Mouse (Mus musculus) gonadal fat pad, adult 2 months (tissue): ENCODE measurements around the gene Fbxo28. TPM values are rescaled to one million over a fixed set of nuclear protein-coding genes. Genes with fewer than 3 reads are reported as not detected.
"Not testable (repeated sequence)": the region's sequence is repeated elsewhere in the genome, so short reads cannot be mapped to it uniquely, and the experiment has no call there.

Source experiments
- DNase-seq: peaks from one replicate; pipeline ENCODE4 v3.0.0-alpha.2; 2012; ENCODE audit warnings: low read depth
- polyA plus RNA-seq: library from polyadenylated mRNA; depleted of rRNA; stranded (reverse); fragments of >200 nt; gene quantifications from 2 replicates; pipeline ENCODE4 v1.2.3, GENCODE M21; 2012

Fbxo28 gene
- polyA plus RNA-seq, 1 experiment = 14.6 TPM

DNA sequence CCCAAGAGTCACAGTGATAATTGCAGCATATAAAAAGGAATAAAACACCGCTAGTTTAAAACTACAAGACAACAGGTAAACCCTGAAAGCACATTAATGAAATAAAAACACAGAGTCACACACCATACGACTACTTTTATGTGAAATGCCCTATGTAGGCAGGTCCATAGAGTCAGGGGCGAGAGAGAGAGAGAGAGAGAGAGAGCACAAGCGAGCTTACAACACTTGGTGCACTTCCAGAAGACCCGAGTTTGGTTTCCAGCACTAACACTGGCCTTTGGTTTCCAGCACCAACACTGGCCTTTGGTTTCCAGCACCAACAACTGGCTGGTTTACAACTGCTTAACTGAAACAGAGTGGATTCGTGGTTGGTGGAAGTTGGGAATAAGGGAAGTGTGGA, 564 bp upstream of the Fbxo28 start:
- DNase-seq = no peak

DNA sequence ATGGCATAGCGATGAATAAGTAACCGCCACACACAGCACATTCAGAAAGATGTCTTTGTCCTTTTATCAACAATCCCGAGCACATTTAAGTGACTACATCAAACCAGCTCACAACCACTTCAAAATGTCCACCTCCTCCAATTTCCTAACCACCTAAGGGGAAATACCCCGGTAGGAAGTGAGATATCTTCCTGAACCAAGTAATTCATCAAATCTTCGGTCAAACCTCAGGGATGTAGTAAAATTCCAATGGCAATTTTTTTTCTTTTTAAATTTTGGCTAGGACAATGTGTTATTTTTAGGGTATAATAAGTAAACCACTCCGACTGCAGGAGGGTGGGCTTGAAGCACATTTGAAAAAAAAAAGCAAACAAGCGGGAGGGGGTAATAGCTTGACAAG, 1.1 kb downstream of the Fbxo28 start:
- DNase-seq = no peak

DNA sequence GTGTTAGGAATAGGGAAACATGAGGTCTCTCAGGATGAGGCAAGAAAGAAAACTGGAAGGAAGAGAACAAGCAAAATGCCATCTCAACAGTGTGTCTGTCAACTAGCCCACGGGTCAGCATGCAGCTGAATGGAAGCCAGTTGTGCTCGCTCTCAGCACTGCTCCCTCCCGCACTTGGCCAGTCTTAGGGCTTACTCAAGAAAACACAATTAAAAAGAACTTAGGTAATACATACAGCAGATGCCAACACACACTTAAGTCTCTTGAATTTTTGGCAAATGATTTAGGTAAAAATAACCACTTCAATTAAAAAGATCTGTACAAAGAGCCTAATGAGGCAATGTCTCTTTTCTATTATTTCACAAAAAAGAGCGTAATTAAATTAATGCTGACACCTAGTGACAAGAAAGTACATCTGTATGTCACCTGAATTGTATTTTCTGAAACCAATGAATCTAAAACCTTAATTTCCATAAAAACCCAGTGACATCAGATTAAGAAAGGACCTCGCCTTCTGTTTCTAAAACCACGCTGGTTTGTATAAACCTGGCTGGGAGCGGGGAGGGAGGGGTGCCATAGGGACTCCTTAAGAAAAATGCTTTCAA, 2.4 kb downstream of the Fbxo28 start:
- peak; percentile 62 for DNase-seq

DNA sequence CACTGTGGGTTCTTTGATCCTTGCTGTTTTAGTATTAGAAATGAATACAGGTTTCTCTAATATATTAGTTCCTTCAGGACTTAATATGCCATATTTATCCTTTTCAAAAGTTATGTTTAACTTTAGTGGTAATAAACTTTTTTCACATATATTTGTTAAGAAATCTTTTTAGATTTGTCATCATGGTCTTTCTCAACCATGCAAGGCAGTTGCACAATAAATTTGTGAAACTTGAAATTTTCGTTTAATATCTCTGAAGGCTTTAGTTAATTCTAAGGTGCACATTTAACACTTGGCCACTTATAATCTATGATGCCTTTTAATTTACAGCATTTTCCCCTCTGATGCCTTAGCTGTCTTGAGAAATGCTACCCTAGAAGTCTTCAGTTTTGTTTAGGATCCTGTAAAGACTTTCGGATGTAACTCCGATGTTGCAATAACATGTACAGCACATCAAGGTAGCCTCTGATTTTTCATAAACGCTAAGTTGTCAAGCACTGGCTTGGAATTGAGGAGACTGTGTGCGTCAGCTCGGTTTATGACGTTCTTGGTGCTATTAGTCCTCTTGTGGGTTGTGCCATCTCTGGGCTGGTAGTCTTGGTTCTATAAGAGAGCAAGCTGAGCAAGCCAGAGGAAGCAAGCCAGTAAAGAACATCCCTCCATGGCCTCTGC, 7.5 kb downstream of the Fbxo28 start:
- DNase-seq = no peak

DNA sequence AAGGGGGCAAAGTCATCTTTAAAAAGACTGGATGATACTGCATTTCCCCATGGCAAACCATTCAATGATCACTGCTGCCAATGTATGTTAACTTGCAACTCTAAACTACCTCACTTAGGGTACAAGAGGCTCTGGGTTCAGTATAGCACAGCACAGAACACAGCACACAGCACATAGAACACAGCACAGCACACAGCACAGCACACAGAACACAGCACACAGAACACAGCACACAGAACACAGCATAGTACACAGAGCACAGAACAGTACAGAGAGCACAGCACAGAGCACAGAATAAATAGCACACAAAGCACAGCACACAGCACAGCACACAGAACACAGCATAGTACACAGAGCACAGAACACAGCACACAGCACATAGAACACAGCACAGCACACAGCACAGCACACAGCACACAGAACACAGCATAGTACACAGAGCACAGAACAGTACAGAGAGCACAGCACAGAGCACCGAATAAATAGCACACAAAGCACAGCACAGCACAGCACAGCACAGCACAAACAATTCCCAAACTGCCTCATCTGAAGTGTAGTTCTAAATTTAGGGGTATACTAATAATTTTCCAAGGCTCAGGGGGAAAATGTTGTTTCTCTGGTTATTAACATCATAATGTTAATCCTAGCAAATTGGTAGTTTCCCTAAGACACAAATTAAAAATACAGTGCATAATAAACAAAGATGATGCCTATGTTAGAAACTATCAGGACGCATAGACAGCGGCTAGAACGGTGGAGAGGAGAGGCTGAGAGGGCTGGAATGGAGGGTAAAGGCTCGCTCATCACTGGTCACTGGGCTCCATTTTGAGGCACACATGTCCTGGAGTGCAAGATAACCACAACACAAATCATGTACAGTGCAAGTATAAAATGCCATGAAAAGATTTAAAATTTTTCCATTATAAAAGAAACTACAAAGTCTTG, 9.1 kb downstream of the Fbxo28 start:
- no peak for DNase-seq

DNA sequence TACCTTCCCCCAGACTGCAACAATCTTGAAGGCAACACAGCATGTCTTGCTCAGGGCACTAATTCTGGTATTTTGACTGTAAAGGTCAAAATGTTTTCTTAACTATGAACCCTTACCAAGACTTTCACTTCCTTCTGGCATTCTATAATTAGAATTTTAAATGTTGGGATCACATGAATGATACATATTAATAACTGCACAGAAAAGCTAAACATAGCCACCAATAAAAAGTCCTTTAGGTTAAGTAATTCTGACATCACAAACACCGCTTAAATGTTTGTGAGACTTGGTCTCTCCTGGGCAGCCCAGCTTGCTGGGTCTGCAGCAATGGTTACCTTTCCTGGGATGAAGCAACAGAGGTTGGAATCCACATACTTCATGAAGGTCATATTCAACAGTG, 15.5 kb downstream of the Fbxo28 start:
- no peak for DNase-seq

DNA sequence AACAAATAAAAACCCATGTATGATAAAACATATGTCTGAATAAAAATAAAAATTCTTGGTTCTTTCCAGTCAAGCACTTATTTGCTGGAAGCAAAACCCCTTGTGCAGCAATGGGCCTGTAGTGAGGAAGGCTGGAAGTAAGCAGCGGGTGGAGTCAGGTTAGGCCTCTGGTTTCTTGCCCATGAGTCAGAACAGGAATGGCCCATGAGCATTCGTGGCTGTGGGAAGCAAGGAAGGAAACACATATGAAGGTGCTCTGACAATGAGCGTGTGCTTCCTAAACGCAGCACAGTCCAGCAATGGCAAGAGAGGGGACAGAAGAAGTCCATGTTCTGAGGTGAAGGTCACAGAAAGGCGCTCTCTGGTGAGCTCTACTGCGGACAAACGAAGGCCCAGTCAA, 16.9 kb downstream of the Fbxo28 start:
- DNase-seq = no peak

DNA sequence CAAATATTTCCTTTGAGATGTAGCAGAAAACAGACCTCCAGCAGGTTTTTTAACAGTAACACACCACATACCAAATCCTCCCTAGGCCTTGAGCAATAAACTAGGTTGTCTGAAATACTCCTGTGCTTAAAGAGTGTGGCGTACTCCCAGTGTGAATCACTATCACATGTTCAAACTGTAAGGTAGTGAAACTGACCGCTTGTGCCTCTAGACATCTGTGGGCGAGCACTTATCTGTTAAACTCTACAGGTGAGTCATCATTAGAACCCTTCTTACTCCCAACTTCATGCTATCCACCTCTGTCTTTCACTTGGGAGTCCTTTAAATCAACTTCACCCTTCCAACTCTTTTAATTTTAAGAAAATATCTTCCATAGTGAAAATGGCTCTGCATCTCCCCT, 18.3 kb downstream of the Fbxo28 start:
- no peak for DNase-seq

DNA sequence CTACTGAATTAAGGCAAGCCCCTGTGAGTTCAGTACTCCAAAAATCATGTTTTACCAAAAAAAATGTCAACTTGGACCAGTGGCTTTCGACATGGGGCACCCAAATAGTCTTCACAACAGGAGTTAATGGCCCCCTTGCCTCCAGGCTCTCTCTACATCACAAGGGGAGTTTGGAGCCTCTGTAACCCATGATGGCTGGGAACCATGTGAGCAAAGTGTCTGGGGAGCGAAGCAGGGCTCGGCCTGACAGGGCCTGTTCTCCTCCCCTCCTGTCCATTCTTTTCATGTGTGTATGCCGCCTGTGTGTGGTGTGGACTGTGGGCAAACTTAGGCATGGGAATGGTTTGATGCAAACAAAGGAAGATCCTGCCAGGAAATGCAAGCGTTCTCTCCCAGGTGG, 27.2 kb downstream of the Fbxo28 start:
- DNase-seq = no peak

DNA sequence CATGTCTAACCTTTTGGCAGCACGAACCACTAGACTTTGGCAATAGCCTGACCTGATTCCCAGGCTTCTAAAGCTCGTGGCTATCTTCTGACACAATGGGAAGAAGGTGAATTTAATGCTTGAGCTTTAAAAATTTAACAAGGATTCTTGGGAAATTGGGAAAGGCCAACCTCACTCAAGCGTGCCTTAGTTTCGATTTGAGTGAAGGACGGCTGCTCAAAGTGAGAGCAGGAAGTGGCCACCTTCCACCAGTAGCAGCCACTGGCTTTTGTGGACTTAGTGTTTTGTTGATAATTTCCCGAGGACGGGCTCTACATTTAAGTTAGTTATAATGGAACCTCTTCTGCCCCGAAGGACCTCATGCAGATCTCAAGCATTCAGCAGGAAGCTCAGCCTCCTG, 28.2 kb downstream of the Fbxo28 start:
- no peak for DNase-seq

DNA sequence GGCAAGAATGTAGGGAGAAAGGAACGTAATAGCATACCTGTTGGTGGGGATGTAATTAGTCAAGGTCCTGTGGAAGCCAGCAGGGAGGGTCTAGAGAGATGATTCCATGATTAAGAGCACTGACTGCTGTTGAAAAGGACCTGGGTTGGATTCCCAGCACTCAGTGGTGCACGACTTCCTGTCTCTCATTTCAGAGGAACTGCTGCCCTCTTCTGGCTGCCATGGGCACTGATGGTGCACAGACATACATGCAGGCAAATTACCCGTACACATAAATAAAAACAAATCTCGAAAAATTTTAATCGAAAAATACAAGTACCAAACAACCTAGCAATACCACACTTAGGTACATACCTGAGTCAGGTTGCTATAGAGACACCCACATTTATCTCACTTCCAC, 30.1 kb downstream of the Fbxo28 start:
- DNase-seq = no peak

DNA sequence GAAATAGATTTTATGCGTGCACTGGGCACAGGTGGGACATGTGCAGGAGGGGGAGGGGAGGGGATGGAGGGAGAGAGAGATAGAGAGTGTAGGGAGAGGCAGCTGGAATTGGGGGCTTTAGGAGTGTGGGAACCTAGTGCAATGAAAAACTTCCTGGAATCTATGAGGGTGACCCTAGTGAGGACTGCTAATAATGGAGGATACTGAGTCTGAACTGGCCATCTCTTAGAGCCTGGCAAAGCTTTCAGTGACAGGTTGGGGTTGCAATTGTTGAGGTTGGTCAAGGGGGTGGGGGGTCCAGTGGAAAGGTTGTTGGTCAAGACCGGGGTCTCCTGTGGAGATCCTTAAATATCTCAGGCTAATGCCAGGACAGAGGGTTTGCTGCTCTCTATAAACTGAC, 31.1 kb downstream of the Fbxo28 start:
- DNase-seq = no peak

DNA sequence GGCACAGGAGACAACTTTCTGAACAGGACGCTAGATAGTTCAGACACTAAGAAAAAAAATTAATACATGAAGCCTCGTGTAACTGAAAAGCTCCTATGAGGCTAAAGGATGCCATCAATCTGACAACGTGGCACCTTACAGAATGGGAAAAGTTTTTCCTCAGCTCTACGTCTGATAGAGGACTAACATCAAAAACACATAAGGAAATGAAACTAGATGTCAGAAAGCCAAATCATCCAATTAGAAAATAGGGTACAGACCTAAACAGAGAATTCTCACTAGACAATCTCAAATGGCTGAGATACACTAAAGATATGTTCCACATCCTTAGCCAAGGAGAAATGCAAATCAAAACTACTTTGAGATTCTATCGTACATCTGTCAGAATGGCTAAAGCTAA, 32.0 kb downstream of the Fbxo28 start:
- DNase-seq = no peak

DNA sequence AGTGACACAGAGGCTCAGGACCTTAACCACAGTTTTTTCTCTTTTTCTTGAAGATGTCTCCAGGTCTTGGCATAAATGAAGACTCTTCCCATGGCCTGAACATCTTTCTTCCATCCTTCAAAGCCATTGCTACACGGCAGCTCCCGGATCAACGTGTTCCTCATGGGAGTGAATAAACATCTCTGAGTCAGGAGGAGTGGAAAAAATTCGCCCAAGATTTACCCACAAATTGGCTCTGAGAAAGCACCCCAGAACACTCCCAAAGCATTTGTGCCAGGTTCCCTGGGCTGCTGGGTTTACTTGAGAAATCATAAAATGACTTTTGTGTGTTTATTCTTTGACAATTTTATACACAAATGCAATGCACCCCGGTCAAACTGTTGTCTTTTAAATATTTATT, 38.5 kb downstream of the Fbxo28 start:
- DNase-seq = no peak

DNA sequence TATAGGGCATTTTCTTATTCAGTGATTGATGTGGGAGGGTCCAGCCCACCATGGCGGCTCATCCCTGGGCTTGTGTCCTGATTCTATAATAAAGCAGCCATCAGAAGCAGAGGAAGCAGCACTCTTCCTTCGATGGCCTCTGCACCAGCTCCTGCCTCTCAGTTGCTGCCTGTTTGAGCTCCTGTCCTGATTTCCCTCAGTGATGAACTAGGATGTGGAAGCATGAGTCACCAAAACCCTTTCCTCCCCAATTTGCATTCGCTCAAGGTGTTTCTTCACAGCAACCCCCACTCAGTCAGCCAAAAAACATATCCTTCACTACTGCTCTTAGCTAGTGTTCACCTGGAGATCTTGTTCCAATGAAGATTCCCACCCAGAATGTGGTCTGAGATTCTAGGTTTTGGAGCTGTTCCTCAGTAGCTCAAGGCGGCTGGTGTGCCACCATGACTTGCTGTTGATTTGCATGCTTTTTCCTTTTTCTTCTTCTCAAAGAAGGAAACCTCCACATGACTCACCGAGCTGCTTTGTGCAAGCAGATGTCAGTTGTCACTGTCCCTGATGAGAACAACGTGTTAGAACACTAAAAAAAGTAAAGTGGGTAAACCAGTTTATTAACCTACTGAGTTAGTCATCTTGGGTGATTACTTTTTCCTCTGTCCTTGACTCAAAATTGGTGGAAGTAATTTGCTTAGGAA, 39.1 kb downstream of the Fbxo28 start:
- DNase-seq = no peak

DNA sequence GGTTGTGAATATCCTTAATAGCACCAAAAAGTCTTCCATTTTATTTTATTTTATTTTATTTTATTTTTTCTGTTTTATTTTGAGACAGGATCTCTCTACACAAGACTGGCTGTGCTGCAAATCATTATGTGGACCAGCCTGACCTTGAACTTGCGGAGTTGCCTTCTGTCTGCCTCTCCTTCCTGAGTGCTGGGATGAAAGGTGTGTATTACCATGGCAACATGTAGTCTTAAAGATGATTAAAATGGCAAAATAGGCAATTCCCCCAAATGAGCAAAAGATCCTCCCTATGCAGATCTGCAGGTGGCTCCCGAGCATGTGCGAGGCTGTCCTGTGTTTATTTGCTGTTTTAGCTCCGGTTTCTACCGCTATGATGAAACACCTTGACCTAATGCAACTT, 43.6 kb downstream of the Fbxo28 start:
- no peak for DNase-seq

DNA sequence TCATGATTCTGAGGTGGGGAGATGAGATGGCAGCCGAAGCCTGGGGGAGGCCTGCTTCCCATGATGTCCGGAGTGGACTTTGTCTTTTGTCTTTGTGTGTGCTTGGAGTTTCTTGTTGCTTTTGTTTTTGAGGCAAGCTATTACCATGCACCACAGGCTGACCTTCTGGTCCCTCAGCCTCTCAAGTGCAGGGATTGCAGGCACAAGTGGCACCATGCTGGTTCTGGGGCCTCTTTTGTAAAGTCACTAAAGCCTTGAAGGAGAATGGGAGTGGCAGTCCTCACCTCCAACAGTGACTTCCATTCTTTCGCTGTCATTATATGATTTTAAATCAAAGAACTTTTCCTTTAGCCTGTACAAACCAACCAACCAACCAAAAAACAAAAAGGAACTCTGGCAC, 44.2 kb downstream of the Fbxo28 start:
- no peak for DNase-seq

DNA sequence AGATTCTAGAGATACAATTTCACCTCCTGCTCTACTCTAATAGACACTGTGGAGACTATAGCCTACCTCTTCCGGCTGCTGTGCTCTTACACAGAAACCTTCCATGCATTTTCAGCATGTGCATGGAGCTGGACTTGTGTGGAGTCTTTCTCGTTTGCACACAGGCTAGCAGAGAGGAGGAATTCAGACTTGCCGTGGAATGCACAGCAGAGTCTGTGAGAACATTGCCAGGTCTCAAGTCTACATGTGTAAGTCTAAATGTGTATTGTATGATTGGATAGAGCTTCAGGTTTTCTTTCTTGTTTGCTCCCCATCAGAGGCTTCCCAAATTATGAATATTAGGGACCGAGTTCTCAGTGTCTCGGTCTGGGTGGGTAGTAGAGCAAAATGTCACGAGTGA, 44.6 kb downstream of the Fbxo28 start:
- DNase-seq = no peak

DNA sequence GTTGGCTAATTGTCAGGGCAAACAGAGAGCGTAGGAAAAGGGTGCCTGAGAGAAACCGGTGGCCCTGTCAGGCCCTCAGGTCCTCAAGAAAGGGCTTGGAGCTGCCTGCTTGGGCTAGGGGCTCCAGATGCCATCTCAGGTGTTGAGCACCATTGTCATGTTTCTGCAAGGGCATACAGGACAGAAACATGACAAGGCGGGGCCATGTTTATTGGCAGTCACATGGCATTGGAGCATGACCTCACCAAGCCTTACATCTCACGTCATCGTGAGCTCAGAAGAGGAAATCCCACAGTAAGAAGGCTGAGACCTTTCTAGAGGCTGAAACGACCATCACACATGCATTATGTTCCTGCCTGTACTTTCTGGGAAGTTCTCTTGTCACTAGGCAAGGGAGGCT, 45.3 kb downstream of the Fbxo28 start:
- DNase-seq = no peak

DNA sequence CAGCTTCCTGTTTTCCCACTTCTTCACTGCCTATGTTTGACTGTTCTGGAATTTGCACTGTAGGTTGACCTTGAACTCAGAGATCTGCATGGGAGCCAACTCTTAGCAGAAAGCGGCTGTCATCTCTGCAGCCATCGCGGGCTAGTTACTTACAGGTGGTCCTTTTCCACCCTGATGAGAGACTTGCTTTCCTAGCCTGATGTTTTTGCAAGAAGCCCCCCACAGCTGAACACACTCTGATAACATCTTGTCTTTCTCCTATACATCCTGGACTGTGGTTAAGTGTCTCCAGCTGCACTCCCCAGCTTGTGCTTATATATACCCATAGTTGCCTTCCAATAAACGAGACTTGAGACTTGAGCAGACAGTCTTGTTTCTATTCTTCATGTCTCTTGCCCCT, 49.1 kb downstream of the Fbxo28 start:
- no peak for DNase-seq

DNA sequence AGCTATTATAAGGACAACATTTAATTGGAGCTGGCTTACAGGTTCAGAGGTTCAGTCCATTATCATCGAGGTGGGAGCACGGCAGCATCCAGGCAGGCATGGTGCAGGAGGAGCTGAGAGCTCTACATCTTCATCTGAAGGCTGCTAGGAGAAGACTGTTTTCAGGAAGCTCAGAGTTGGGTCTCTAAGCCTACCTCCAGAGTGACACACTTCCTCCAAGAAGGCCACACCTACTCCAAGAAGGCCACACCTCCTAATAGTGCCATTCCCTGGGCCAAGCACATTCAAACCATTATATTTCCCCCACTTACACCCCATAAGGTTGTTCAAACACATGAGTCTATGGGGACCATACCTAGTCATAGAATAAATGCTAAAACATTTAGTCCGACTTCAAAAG, 50.7 kb downstream of the Fbxo28 start:
- not testable (repeated sequence) for DNase-seq

DNA sequence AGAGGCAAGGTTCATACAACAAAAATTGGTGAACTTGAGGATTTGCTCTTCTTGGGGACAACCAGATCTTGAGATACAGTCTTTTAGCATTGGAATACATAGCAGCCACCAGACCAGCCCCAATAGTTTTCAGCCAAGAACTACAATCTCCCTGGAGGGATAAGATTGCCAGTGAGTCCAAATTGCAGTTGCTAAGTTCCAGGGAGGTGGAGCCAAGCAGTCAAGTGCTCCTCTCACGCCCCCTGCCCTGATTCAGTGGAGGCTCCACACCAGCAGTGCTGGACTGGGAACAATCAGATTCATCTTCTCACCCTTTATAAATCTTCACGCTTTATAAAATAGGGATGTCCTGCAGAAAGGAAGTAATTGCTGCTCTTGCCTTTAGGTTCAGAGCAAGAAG, 51.6 kb downstream of the Fbxo28 start:
- no peak for DNase-seq
